Mouse (Mus musculus) ovary, postnatal 36 days (tissue): ENCODE results near the gene Arvcf.

ENCODE experiments used
- DNase-seq: peaks from one replicate; pipeline ENCODE4 v3.0.0; 2022; ENCODE audit warnings: low spot score, mixed read lengths

The Arvcf gene

GRCm38 (mm10) chr16:18410418-18410817 is 62.4 kb downstream of the Arvcf start:
- no peak for DNase-seq

GRCm38 (mm10) chr16:18411026-18411649 is 63.2 kb downstream of the Arvcf start:
- DNase-seq = no peak

- peak; percentile 46 for DNase-seq
Observed at GRCm38 (mm10) chr16:18411802-18412476, 64.0 kb downstream of the Arvcf start.

- DNase-seq = no peak
Observed at GRCm38 (mm10) chr16:18413032-18413816, 65.2 kb downstream of the Arvcf start.

- DNase-seq = no peak
Observed at GRCm38 (mm10) chr16:18416094-18416761, 68.2 kb downstream of the Arvcf start.

GRCm38 (mm10) chr16:18416837-18417236 is 68.9 kb downstream of the Arvcf start:
- DNase-seq = no peak

GRCm38 (mm10) chr16:18417491-18417890 is 69.5 kb downstream of the Arvcf start:
- no peak for DNase-seq

GRCm38 (mm10) chr16:18418756-18419602 is 71.0 kb downstream of the Arvcf start:
- DNase-seq = no peak

- no peak for DNase-seq
Observed at GRCm38 (mm10) chr16:18419603-18420026, 71.6 kb downstream of the Arvcf start.

GRCm38 (mm10) chr16:18420571-18420970 is 72.6 kb downstream of the Arvcf start:
- DNase-seq = no peak

GRCm38 (mm10) chr16:18423203-18423914 is 75.4 kb downstream of the Arvcf start:
- no peak for DNase-seq

GRCm38 (mm10) chr16:18423915-18424265 is 75.9 kb downstream of the Arvcf start:
- no peak for DNase-seq

- DNase-seq = no peak
Observed at GRCm38 (mm10) chr16:18424364-18425045, 76.5 kb downstream of the Arvcf start.

GRCm38 (mm10) chr16:18425475-18426214 is 77.7 kb downstream of the Arvcf start:
- DNase-seq = no peak

GRCm38 (mm10) chr16:18426215-18426791 is 78.3 kb downstream of the Arvcf start, which contains the start of gene Txnrd2:
Gene Txnrd2, plus strand, starts transcription at chr16:18426384.
- peak; percentile 77 for DNase-seq

- no peak for DNase-seq
Observed at GRCm38 (mm10) chr16:18426802-18427280, 78.9 kb downstream of the Arvcf start, which contains the start of gene Comt. Gene Comt, minus strand, starts transcription at chr16:18426852.

- DNase-seq = no peak
Observed at GRCm38 (mm10) chr16:18428011-18428515, 80.1 kb downstream of the Arvcf start.

- DNase-seq = no peak
Observed at GRCm38 (mm10) chr16:18428516-18429042, 80.6 kb downstream of the Arvcf start.
